Mouse (Mus musculus) granulocyte monocyte progenitor cell, adult 5-6 weeks (primary cell): ENCODE data around the gene Recql. TPM values are rescaled to one million over a fixed set of nuclear protein-coding genes. Genes with fewer than 3 reads are reported as not detected.

ENCODE experiments used
- total RNA-seq, 2 experiments: library from RNA; stranded (forward) in 1 of 2; stranded (reverse) in 1 of 2; fragments of 200-712, 200-1000 nt in 1 of 2; fragments of >200 nt in 1 of 2; fragmentation: Nextera tagmentation in 1 of 2; gene quantifications; 2 replicates each; pipeline ENCODE4 v1.2.3; 2014 to 2017

Recql gene
- total RNA-seq, 2 experiments from 2014 or later, result 35.8 to 62.4 TPM

Other genes with a start within 250 kb of the Recql start
- gene Slco1a6, start 178.6 kb downstream of the Recql start, total RNA-seq (2014; fragmentation: Nextera tagmentation), result not detected in 2 replicates
- not detected in 2 replicates for gene Slco1a6, start 178.6 kb downstream of the Recql start, total RNA-seq (2017)
- not detected in 2 replicates for gene Iapp, start 88.7 kb downstream of the Recql start, total RNA-seq (2014; fragmentation: Nextera tagmentation)
- not detected in 2 replicates for gene Iapp, start 88.7 kb downstream of the Recql start, total RNA-seq (2017)
- gene Slco1a5, start 64.1 kb downstream of the Recql start, total RNA-seq (2014; fragmentation: Nextera tagmentation), result not detected in 2 replicates
- gene Slco1a5, start 64.1 kb downstream of the Recql start, total RNA-seq (2017), result not detected in 2 replicates
- gene Pyroxd1, start 41.4 kb downstream of the Recql start, total RNA-seq (2014; fragmentation: Nextera tagmentation), result 9.3 and 11.6 TPM in 2 replicates
- 14.0 and 15.3 TPM in 2 replicates for gene Pyroxd1, start 41.4 kb downstream of the Recql start, total RNA-seq (2017)
- 27.1 and 32.9 TPM in 2 replicates for gene Golt1b, start 134 bp upstream of the Recql start, total RNA-seq (2014; fragmentation: Nextera tagmentation)
- gene Golt1b, start 134 bp upstream of the Recql start, total RNA-seq (2017), result 35.3 and 36.2 TPM in 2 replicates
- not detected in 2 replicates for gene Spx, start 26.4 kb upstream of the Recql start, total RNA-seq (2014; fragmentation: Nextera tagmentation)
- gene Spx, start 26.4 kb upstream of the Recql start, total RNA-seq (2017), result 0.09 TPM in 1 of 2 replicates, not detected in the other
- not detected in 2 replicates for gene Gys2, start 86.0 kb upstream of the Recql start, total RNA-seq (2014; fragmentation: Nextera tagmentation)
- not detected in 2 replicates for gene Gys2, start 86.0 kb upstream of the Recql start, total RNA-seq (2017)
- gene Ldhb, start 120.9 kb upstream of the Recql start, total RNA-seq (2014; fragmentation: Nextera tagmentation), result 64.1 and 67.3 TPM in 2 replicates
- gene Ldhb, start 120.9 kb upstream of the Recql start, total RNA-seq (2017), result 41.2 and 42.4 TPM in 2 replicates
- not detected in 2 replicates for gene Kcnj8, start 184.5 kb upstream of the Recql start, total RNA-seq (2014; fragmentation: Nextera tagmentation)
- not detected in 2 replicates for gene Kcnj8, start 184.5 kb upstream of the Recql start, total RNA-seq (2017)